Mouse (Mus musculus) hindbrain, embryonic 11.5 days (tissue): ENCODE data around the gene Gm16381. TPM values are rescaled to one million over a fixed set of nuclear protein-coding genes. Genes with fewer than 3 reads are reported as not detected.
"Not testable (repeated sequence)": the region's sequence is repeated elsewhere in the genome, so short reads cannot be mapped to it uniquely, and the experiment has no call there.

ENCODE experiments used
- ATAC-seq: fragments of 200-750 bp; cut with Nextera tagmentation; 2 replicates; pipeline ENCODE4 v1.8.0; 2017; ENCODE audit warnings: mild to moderate bottlenecking, moderate TSS enrichment, moderate library complexity; ENCODE audit not compliant: low FRiP score
- DNase-seq: peaks from one replicate; pipeline ENCODE4 v3.0.0-alpha.2; 2015; ENCODE audit warnings: low spot score
- H3K27ac ChIP-seq: fragments of 300-500 bp; sonication (generic); 2 replicates; pipeline ENCODE4 v1.5.1; 2014; ENCODE audit warnings: mild to moderate bottlenecking, low read depth, low read length
- H3K27me3 ChIP-seq: fragments of 300-500 bp; sonication (generic); 2 replicates; pipeline ENCODE4 v1.6.1; 2014; ENCODE audit warnings: mild to moderate bottlenecking, low read length, moderate library complexity, mixed read lengths; ENCODE audit not compliant: control insufficient read depth, insufficient read depth
- H3K36me3 ChIP-seq: fragments of 300-500 bp; sonication (generic); 2 replicates; pipeline ENCODE4 v1.6.1; 2014; ENCODE audit warnings: mild to moderate bottlenecking, low read length, moderate library complexity, mixed read lengths; ENCODE audit not compliant: control insufficient read depth, insufficient read depth
- H3K4me1 ChIP-seq: fragments of 300-500 bp; sonication (generic); replicated peaks from 2 replicates; pipeline ENCODE4 v1.6.1; 2014; ENCODE audit warnings: low read length, mixed read lengths; ENCODE audit not compliant: control insufficient read depth, insufficient read depth
- H3K4me2 ChIP-seq: fragments of 300-500 bp; sonication (generic); replicated peaks from 2 replicates; pipeline ENCODE4 v1.6.1; 2014; ENCODE audit warnings: mild to moderate bottlenecking, low read depth, low read length
- H3K4me3 ChIP-seq: fragments of 300-500 bp; sonication (generic); 2 replicates; pipeline ENCODE4 v1.5.1; 2014; ENCODE audit warnings: low read depth, low read length
- H3K9ac ChIP-seq: fragments of 300-500 bp; sonication (generic); 2 replicates; pipeline ENCODE4 v1.6.1; 2014; ENCODE audit warnings: low read depth, low read length
- H3K9me3 ChIP-seq: fragments of 300-500 bp; sonication (generic); 2 replicates; pipeline ENCODE4 v1.6.1; 2016; ENCODE audit warnings: low read length; ENCODE audit not compliant: control insufficient read depth
- WGBS: fragments of 180-500 bp; shearing (Covaris S2); extraction: QIAGEN DNeasy Blood & Tissue Kit; methylation state at CpG from one replicate; pipeline ENCODE4 v1.1.7; 2014; 5-methylcytosine and 5-hydroxymethylcytosine counted together
- polyA plus RNA-seq: library from polyadenylated mRNA; unstranded; fragments of >200 nt; fragmentation: Nextera tagmentation; extraction: Ambion mirVana; gene quantifications from 2 replicates; pipeline ENCODE4 v1.2.1, GENCODE M21; 2014

Gm16381 gene
- polyA plus RNA-seq = not detected in 2 replicates

- H3K27ac ChIP-seq, DNase-seq, H3K4me1 ChIP-seq, H3K4me2 ChIP-seq, H3K9ac ChIP-seq, H3K27me3 ChIP-seq, H3K36me3 ChIP-seq, ATAC-seq, H3K4me3 ChIP-seq, H3K9me3 ChIP-seq: not testable (repeated sequence)
- WGBS = 76% methylated on average over 1 of the region's 2 CpGs
These were observed at the start of gene Gm16381 for GRCm38 (mm10) chr12:87644520-87644919. Gene Gm16381 (minus strand): TSS chr12:87644620.

DNA sequence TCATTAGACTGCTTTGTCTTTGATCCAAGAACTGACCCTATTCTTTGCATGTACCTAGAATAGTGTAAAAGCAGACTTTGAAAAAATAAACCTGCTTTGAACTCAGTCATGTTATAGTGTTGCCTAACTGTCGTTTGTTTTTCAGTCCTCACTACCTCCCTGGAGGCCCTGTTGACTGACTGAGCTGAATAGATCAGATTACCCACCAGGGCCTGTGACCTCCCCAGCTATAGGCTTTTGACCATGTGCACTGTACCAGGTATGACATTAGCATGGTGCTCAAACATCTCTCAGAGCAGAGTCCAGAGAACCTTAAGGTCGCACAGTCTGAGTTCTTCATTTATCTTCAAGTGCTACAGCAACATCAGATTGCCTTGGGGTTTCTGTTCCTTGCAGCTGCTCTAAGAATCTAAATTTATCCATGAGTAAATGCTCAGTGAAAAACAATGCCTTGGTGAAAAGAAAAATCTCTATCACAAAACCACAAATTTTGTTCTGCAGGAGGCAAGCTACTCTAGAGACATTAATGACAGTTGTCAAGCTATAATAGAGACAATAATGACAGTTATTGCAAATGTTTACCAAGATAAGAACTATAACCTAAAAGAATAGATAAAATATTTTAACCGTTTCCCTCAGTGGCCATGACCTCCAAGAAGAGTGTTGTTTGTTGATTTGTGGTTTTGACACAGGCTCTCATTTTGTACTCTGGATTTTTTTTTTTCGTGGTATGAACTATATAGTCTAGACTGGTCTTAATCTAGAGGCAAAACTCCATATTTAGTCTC, 8.7 kb upstream of the Gm16381 start:
- not testable (repeated sequence) for H3K9me3 ChIP-seq, H3K4me1 ChIP-seq, DNase-seq, H3K4me2 ChIP-seq, ATAC-seq, H3K27me3 ChIP-seq, H3K27ac ChIP-seq, H3K9ac ChIP-seq, H3K4me3 ChIP-seq, H3K36me3 ChIP-seq
- WGBS = 68% methylated on average over 2 of the region's 4 CpGs

- ATAC-seq = not testable (repeated sequence)
These were observed 25.9 kb downstream of the Gm16381 start, which contains the start of gene Gm4027 for GRCm38 (mm10) chr12:87618569-87618968. Gene Gm4027 (plus strand): TSS chr12:87618869.

DNA sequence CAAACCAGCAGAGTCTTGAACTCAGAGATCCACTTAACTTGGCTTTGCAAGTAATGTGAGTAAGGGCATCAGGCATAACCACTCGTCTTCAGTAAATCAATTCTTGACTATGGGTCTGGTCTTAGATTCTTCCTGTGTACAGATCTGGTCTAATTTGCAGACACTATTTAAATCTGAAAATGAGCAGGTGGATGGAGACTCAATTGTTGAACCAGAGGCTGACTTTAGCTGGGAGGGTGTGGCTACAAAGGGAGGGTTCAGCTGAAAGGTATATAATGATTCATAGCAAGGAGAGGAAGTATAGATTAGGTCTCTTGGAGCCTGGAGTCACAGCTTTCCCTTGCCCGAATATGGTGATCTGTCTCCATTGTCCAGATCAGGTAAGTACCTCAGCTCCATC, 42.0 kb downstream of the Gm16381 start, which contains the start of gene Oog1:
Gene Oog1, plus strand, starts transcription at position 301 of the 400 bp plus-strand sequence.
- ATAC-seq, H3K9ac ChIP-seq, DNase-seq, H3K4me3 ChIP-seq, H3K9me3 ChIP-seq, H3K4me1 ChIP-seq, H3K4me2 ChIP-seq, H3K36me3 ChIP-seq, H3K27ac ChIP-seq, H3K27me3 ChIP-seq: not testable (repeated sequence)
- 71% methylated on average over 1 of the region's 2 CpGs for whole genome bisulfite sequencing

More at GRCm38 (mm10) chr12:87618569-87618968, 25.9 kb downstream of the Gm16381 start, which contains the start of gene Gm4027:
- WGBS = 89% methylated on average over 5 of the region's 7 CpGs
- not testable (repeated sequence) for H3K27me3 ChIP-seq, H3K9me3 ChIP-seq, H3K4me3 ChIP-seq, H3K27ac ChIP-seq, H3K4me1 ChIP-seq, H3K36me3 ChIP-seq, H3K9ac ChIP-seq, H3K4me2 ChIP-seq, DNase-seq

DNA sequence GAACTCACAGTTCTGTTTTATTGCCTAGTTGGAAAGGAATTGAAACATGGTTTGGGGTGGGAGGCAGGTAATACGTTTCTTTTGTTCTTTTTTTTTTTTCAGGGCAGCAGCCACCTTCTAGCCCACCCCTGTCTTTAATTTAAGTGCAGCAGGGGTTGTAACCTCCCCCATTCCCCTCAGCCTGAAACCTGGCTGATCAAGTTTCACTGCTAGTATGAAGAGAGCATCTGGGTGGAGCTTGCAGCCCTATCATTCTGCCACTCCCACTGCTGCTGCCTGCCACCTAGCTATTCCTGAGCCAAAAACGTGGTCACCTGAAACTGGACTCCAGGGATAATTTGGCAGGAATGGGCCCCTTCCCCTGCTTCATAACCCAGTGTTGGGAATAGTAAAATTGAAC, 43.0 kb downstream of the Gm16381 start:
- not testable (repeated sequence) for H3K9me3 ChIP-seq, H3K27me3 ChIP-seq, ATAC-seq, H3K4me1 ChIP-seq, H3K36me3 ChIP-seq, H3K27ac ChIP-seq, H3K9ac ChIP-seq, DNase-seq, H3K4me2 ChIP-seq, H3K4me3 ChIP-seq
- 16% methylated on average over 2 of the region's 2 CpGs for WGBS

Other genes starting within 250 kb of the Gm16381 start
- 277 and 302 TPM in 2 replicates for gene Slirp, start 200.7 kb downstream of the Gm16381 start, polyA plus RNA-seq
- gene Alkbh1, start 200.6 kb downstream of the Gm16381 start, polyA plus RNA-seq = 43.5 and 56.0 TPM in 2 replicates
- gene Snw1, start 172.3 kb downstream of the Gm16381 start, polyA plus RNA-seq = 156 and 160 TPM in 2 replicates
- gene Gm5788, start 149.9 kb downstream of the Gm16381 start, polyA plus RNA-seq = not detected in 2 replicates
- not detected in 2 replicates for gene Gm8300, start 130.3 kb downstream of the Gm16381 start, polyA plus RNA-seq
- gene Oog1, start 41.9 kb downstream of the Gm16381 start, polyA plus RNA-seq = not detected in 2 replicates
- not detected in 2 replicates for gene Gm4027, start 25.8 kb downstream of the Gm16381 start, polyA plus RNA-seq
- gene Gm21319, start 131.1 kb upstream of the Gm16381 start, polyA plus RNA-seq = not detected in 2 replicates
- not detected in 2 replicates for gene Gm21936, start 150.9 kb upstream of the Gm16381 start, polyA plus RNA-seq
- not detected in 2 replicates for gene BB287469, start 172.0 kb upstream of the Gm16381 start, polyA plus RNA-seq
- not detected in 2 replicates for gene Gm2001, start 197.7 kb upstream of the Gm16381 start, polyA plus RNA-seq
- not detected in 2 replicates for gene Gm2016, start 229.5 kb upstream of the Gm16381 start, polyA plus RNA-seq